Mouse (Mus musculus): ENCODE measurements at regions not wholly inside any gene's neighbourhood (a gene's known extent, or its start where the extent isn't known, plus 50 kb on each side); places are given as distances from the start of the nearest gene placed in this dataset.

DNA sequence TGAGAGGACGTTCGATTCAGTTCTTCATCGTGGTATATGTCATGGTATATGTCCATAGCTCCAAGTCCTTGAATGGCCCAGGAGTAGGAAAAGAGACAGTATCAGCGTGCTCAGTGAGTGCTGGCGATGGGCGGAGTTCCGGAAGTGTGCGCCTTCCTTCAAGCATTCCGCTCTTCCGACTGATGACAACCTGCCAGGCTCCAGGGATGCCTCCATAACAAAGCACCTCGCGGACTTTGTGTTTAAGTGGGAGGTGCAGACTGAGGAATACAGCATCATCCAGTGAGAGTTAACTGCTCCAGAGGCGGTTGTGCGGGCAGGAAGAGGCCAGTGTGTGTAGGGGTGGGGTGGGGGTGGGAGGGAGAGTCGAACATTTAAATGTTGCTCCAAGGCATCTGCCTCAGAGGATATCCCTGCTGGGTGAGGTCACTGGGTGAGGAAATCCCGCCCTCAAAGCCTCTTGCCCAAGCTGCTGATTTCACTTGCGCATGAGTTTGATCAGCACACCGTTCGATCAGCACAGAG is 85.2 kb downstream of the Pmp22 start:
- TF ChIP-seq EP300 (IDR thresholded peaks at IDR 0.05; ENCODE audit: insufficient read depth, low read depth, low read length) (no peak), CTCF (IDR thresholded peaks at IDR 0.05) (no peak)

Data from heart, adult 2 months (tissue).